Mouse (Mus musculus) thymus, postnatal 4 days (tissue): ENCODE results near the gene Tunar.
A peak's percentile ranks its signal among the peaks of the same experiment; 100 is the strongest.

Experiments used
- DNase-seq: peaks from one replicate; pipeline ENCODE4 v3.0.0; 2021

The Tunar gene

GRCm38 (mm10) chr12:105406008-105406407, 72.3 kb downstream of the Tunar start:
- DNase-seq: no peak

DNA sequence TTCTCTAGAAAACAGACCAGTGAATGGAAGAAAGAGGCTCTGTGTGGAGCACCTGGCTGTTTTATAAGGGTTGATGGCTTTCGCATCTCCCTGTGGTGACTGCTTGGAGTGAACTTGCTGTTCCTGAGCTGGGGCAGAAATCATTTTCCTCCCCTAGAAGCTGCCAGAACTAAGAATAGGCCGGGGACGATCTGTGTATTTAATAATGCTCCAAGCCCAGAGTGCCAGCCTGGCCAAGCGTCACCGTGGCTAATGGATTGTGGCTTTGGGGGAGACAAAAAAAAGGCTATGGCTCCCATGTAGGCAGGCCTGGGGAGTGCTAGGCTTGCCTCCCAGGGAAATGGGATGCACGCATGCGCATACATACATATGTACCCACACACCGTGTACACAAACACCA, 80.2 kb downstream of the Tunar start:
- DNase-seq: no peak

DNA sequence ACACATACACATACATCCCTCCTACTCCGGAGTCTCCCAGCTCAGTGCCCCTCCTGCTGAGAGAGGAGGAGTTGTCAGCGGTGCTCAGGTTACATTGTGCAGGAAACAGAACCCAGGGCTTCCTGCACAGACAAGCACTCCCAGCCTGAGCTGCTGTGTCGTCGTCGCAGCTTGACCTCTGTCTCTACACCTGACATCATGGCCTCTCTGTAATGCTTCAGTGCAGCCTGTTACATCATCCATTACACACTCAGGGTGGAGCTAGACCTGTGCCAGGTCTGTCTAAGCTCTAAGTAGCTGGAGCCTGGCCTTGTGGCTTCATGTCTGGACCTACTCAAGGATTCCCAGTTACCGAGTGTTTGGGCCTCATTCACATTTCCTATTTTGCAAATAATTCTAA, 86.8 kb downstream of the Tunar start:
- DNase-seq: no peak

DNA sequence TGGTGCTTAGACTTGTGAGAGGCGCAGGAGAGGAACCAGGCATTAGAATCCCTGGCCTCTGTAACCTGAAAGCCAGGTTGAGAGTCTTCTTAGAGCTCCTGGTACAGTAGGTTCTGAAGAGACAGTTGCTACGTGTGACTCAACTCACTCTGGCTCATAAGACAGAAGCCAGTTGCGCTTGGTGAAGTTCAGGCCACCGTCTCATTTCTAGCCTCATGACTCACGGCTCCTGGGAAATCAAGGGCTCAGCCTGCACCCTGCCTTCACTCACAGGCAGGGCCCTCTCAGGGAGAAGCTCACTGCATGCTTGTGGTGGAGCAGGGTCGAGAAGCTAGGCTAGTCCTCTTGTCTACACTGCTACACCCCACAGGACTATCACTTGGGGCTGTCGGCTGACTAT, 92.9 kb downstream of the Tunar start:
- no peak for DNase-seq

GRCm38 (mm10) chr12:105427039-105427757, 93.5 kb downstream of the Tunar start:
- DNase-seq: peak; percentile 23

DNA sequence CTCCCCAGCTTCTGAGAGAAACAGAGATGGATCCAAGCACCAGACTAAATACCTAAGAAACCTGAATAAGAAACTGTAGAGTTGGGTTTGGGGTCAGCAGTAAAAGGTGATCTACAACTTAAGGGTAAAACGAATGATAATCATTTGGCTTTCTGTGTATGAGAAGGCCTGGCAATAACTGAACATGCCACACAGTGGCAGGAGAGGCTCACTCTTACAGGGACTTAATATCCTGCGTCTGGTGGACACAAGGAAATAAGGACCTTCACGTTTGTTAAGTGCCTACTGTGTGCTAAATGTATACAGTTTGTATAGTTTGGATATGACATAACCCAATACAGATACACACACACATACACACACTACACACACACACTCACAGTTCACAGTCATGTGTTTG, 98.2 kb downstream of the Tunar start:
- DNase-seq: no peak

GRCm38 (mm10) chr12:105432807-105433206, 99.1 kb downstream of the Tunar start:
- DNase-seq: no peak
